Mouse (Mus musculus) CD8-positive naive resting alpha-beta T cell, adult 2 months (primary cell): ENCODE data around the gene Mat2b.

ENCODE experiments used
- DNase-seq, 2 experiments: peaks; one replicate each; pipeline ENCODE4 v3.0.0; 2022; ENCODE audit warnings: low read depth in 2 of 2, low spot score in 2 of 2

Gene Mat2b

GRCm38 (mm10) chr11:40675014-40675730 lies 19.8 kb downstream of the Mat2b start:
- no peak for DNase-seq

DNA sequence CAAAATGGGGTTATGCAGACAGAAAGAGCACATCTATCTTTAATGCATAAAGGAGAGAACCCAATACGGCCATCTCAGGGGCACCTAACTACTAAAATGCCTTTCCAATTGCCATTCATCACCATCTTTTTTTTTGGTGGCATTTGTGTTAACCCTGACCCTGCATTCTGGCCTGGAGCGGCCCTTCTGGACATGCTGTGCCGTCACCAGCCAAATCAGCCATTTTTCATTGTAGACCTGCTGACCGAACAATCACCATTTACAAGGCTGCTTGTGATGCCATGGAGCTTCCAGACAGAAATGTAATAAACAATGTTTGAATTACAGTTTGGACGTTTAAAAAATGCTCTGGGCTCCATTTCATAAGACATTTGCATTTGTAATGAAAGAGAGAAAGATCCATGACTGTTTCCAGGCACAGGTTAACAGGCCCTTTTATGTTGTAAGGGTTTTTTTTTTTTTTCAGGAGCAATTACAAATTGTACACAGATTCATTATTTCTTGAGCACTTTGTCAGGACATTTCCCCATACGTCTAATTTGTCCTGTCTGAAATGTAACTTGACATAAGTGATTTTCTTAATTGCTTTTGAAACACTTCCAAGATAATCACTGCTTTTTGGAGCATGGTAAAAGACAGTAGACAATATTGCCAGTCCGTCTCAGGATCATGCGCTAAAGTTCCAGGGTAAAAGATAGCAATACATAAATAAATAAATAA lies 45.1 kb downstream of the Mat2b start:
- DNase-seq, result no peak

DNA sequence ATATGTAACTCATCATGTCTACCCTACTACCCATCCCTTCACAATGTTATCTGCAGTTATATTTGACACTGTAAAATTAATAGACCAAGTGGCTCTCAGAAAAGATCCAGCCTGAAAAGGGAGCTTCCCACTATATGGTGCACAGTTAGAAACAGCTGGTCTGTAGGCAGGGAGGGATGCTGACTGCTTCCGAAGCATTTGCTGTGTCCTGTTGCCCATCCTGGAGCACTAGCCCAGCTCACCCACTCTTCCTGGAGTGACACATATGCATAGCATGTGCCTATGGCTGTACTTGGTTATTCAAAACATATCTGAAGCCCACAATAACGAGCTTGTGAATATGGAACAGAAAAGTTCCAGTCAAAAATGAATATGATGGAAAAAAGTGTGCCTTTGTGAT lies 47.8 kb downstream of the Mat2b start:
- DNase-seq, result no peak
